Mouse (Mus musculus) stomach, embryonic 14.5 days (tissue): ENCODE measurements around the gene Tmprss4. TPM values are rescaled to one million over a fixed set of nuclear protein-coding genes. Genes with fewer than 3 reads are reported as not detected.

Experiments used
- ATAC-seq: fragments of 200-750 bp; cut with Nextera tagmentation; 2 replicates; pipeline ENCODE4 v1.8.0; 2017; ENCODE audit warnings: low read depth, moderate TSS enrichment; ENCODE audit not compliant: insufficient number of reproducible peaks, insufficient read depth, low FRiP score
- H3K27ac ChIP-seq: fragments of 300-500 bp; sonication (generic); 2 replicates; pipeline ENCODE4 v1.5.1; 2014; ENCODE audit warnings: mild to moderate bottlenecking, low read length, moderate library complexity, mixed read lengths
- H3K27me3 ChIP-seq: fragments of 300-500 bp; sonication (generic); 2 replicates; pipeline ENCODE4 v1.6.1; 2014; ENCODE audit warnings: low read length, control low read depth, mixed read lengths; ENCODE audit not compliant: control insufficient read depth, insufficient read depth
- H3K36me3 ChIP-seq: fragments of 300-500 bp; sonication (generic); 2 replicates; pipeline ENCODE4 v1.6.1; 2014; ENCODE audit warnings: mild to moderate bottlenecking, control low read depth, low read length, moderate library complexity, mixed read lengths; ENCODE audit not compliant: control insufficient read depth, insufficient read depth
- H3K4me1 ChIP-seq: fragments of 300-500 bp; sonication (generic); 2 replicates; pipeline ENCODE4 v1.6.1; 2014; ENCODE audit warnings: low read length, control low read depth, mixed read lengths; ENCODE audit not compliant: control insufficient read depth, insufficient read depth
- H3K4me2 ChIP-seq: fragments of 300-500 bp; sonication (generic); replicated peaks from 2 replicates; pipeline ENCODE4 v1.6.1; 2014; ENCODE audit warnings: low read depth, low read length, control low read depth
- H3K4me3 ChIP-seq: fragments of 300-500 bp; sonication (generic); 2 replicates; pipeline ENCODE4 v1.5.1; 2014; ENCODE audit warnings: low read depth, low read length, control low read depth
- H3K9ac ChIP-seq: fragments of 300-500 bp; sonication (generic); replicated peaks from 2 replicates; pipeline ENCODE4 v1.6.1; 2014; ENCODE audit warnings: low read depth, mild to moderate bottlenecking, control low read depth, low read length, moderate library complexity, mixed read lengths
- H3K9me3 ChIP-seq: fragments of 300-500 bp; sonication (generic); 2 replicates; pipeline ENCODE4 v1.6.1; 2016; ENCODE audit warnings: low read depth, low read length, control low read depth; ENCODE audit not compliant: control insufficient read depth
- WGBS: fragments of 180-500 bp; shearing (Covaris S2); extraction: QIAGEN DNeasy Blood & Tissue Kit; methylation state at CpG from one replicate; pipeline ENCODE4 v1.1.7; 2014; 5-methylcytosine and 5-hydroxymethylcytosine counted together
- polyA plus RNA-seq: library from polyadenylated mRNA; unstranded; fragments of >200 nt; fragmentation: Nextera tagmentation; extraction: Ambion mirVana; gene quantifications from 2 replicates; pipeline ENCODE4 v1.2.1, GENCODE M21; 2014

Gene Tmprss4
- polyA plus RNA-seq, 1 experiment from 2014 or later, result 19.2 TPM

- H3K27ac ChIP-seq, result no peak overlapping the region
- H3K9ac ChIP-seq, result no peak overlapping the region
- WGBS, result 49% methylated on average over 7 of the region's 7 CpGs
- no peak for ATAC-seq
- H3K4me3 ChIP-seq, result no peak overlapping the region
- H3K4me1 ChIP-seq, result no peaks in the 10 kb centered on the region
- H3K4me2 ChIP-seq, result no peak overlapping the region
- no peaks in the 10 kb centered on the region for H3K36me3 ChIP-seq
- no peaks in the 10 kb centered on the region for H3K27me3 ChIP-seq
- no peaks in the 10 kb centered on the region for H3K9me3 ChIP-seq
Measured at GRCm38 (mm10) chr9:45236744-45237143, 32.9 kb upstream of the Tmprss4 start.

- no peaks in the 10 kb centered on the region for H3K4me1 ChIP-seq
- no peak overlapping the region for H3K4me3 ChIP-seq
- H3K27me3 ChIP-seq, result no peaks in the 10 kb centered on the region
- no peaks in the 10 kb centered on the region for H3K9me3 ChIP-seq
- no peak for ATAC-seq
- no peak overlapping the region for H3K9ac ChIP-seq
- no peaks in the 10 kb centered on the region for H3K36me3 ChIP-seq
- H3K27ac ChIP-seq, result no peak overlapping the region
- WGBS, result 49% methylated on average over 6 of the region's 6 CpGs
- no peak overlapping the region for H3K4me2 ChIP-seq
Measured at GRCm38 (mm10) chr9:45235668-45236227, 31.9 kb upstream of the Tmprss4 start.

GRCm38 (mm10) chr9:45229359-45229758 lies 25.5 kb upstream of the Tmprss4 start:
- Histone ChIP-seq H3K36me3 (no peaks in the 10 kb centered on the region), H3K27me3 (no peaks in the 10 kb centered on the region), H3K4me1 (no peaks in the 10 kb centered on the region), H3K9me3 (no peaks in the 10 kb centered on the region), H3K4me2 (no peak overlapping the region), H3K9ac (no peak overlapping the region), H3K4me3 (no peak overlapping the region), H3K27ac (no peak overlapping the region)
- ATAC-seq, result no peak
- WGBS, result 80% methylated on average over 8 of the region's 8 CpGs

- WGBS, result 4% methylated on average over 6 of the region's 6 CpGs
- H3K9ac ChIP-seq, result no peak overlapping the region
- no peak overlapping the region for H3K4me2 ChIP-seq
- peak; percentile 61; the same call in 1 of the 2 replicates for ATAC-seq
- H3K4me3 ChIP-seq, result no peak overlapping the region
- H3K27ac ChIP-seq, result no peak overlapping the region
- H3K9me3 ChIP-seq, result no peaks in the 10 kb centered on the region
- no peaks in the 10 kb centered on the region for H3K36me3 ChIP-seq
- H3K4me1 ChIP-seq, result no peaks in the 10 kb centered on the region
- H3K27me3 ChIP-seq, result no peaks in the 10 kb centered on the region
Measured at GRCm38 (mm10) chr9:45221567-45221966, 17.7 kb upstream of the Tmprss4 start.

GRCm38 (mm10) chr9:45219644-45220043 lies 15.8 kb upstream of the Tmprss4 start:
- ATAC-seq, result no peak
- H3K9ac ChIP-seq, result no peak overlapping the region

GRCm38 (mm10) chr9:45215526-45216179 lies 11.8 kb upstream of the Tmprss4 start:
- no peak overlapping the region for H3K27ac ChIP-seq
- no peak for ATAC-seq
- 45% methylated on average over 11 of the region's 11 CpGs for WGBS
- no peak overlapping the region for H3K4me3 ChIP-seq
- no peaks in the 10 kb centered on the region for H3K4me1 ChIP-seq
- H3K9ac ChIP-seq, result no peak overlapping the region
- no peak overlapping the region for H3K4me2 ChIP-seq
- no peaks in the 10 kb centered on the region for H3K9me3 ChIP-seq
- no peaks in the 10 kb centered on the region for H3K36me3 ChIP-seq
- no peaks in the 10 kb centered on the region for H3K27me3 ChIP-seq

More at GRCm38 (mm10) chr9:45219644-45220043, 15.8 kb upstream of the Tmprss4 start:
- no peaks in the 10 kb centered on the region for H3K27me3 ChIP-seq
- H3K9me3 ChIP-seq, result no peaks in the 10 kb centered on the region
- H3K4me3 ChIP-seq, result no peak overlapping the region
- H3K27ac ChIP-seq, result no peak overlapping the region
- no peaks in the 10 kb centered on the region for H3K4me1 ChIP-seq
- WGBS, result 87% methylated on average over 3 of the region's 3 CpGs
- H3K36me3 ChIP-seq, result no peaks in the 10 kb centered on the region
- no peak overlapping the region for H3K4me2 ChIP-seq

- Histone ChIP-seq H3K9me3 (no peaks in the 10 kb centered on the region), H3K4me1 (no peaks in the 10 kb centered on the region), H3K27me3 (no peaks in the 10 kb centered on the region), H3K4me2 (no peak overlapping the region), H3K4me3 (no peak overlapping the region), H3K9ac (no peak overlapping the region), H3K36me3 (no peaks in the 10 kb centered on the region), H3K27ac (no peak overlapping the region)
- no peak for ATAC-seq
- 49% methylated on average over 6 of the region's 6 CpGs for WGBS
Measured at GRCm38 (mm10) chr9:45212001-45212400, 8.1 kb upstream of the Tmprss4 start.

- Histone ChIP-seq H3K9ac (no peak overlapping the region), H3K36me3 (no peaks in the 10 kb centered on the region), H3K4me2 (no peak overlapping the region), H3K4me1 (no peaks in the 10 kb centered on the region), H3K27me3 (no peaks in the 10 kb centered on the region), H3K27ac (no peak overlapping the region), H3K4me3 (no peak overlapping the region), H3K9me3 (no peaks in the 10 kb centered on the region)
- no peak for ATAC-seq
- 67% methylated on average over 7 of the region's 7 CpGs for WGBS
Measured at GRCm38 (mm10) chr9:45207015-45207743, 3.3 kb upstream of the Tmprss4 start.
